In the genomic region with DNA sequence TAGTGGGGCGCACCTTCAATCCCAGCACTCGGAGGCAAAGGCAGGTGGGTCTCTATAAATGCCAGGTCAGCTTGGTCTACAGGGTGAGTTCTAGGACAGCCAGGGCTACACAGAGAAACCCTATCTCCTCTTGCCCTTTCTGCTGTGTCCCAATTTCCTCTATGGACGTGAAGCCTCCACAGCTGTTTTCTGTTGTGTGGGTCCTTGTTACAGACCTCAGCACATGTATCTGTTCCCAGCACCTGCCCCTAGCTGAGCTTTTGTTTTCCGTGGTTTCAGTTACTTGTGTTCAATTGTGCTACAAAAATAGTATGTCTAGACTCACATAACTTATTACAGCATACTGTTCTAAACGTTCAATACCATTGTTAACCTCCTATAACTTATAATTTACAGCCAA, we compare ENCODE assay signal across 16 mouse cellular contexts. TPM values are rescaled to one million over a fixed set of nuclear protein-coding genes. Genes with fewer than 3 reads are reported as not detected.
A peak's percentile ranks its signal among the peaks of the same experiment; 100 is the strongest.
DNase-seq lines count a peak whose midpoint lies in the region; TF ChIP-seq lines count a peak whose summit lies in the region.
"Had no signal": no experiment of that assay in that cellular context is flagged by ENCODE, and none has a peak within 500 bp of the region (broad histone marks: within the 10 kb centered on the region; RNA-seq: fewer than 3 reads in every experiment).

No protein-coding gene starts in this region.

- H3K4me3 ChIP-seq in myocyte = no peak overlapping the region

- H3K27me3 ChIP-seq in myocyte (ENCODE audit: control insufficient read depth, insufficient read depth, insufficient read length) = no peaks in the 10 kb centered on the region
- H3K27me3 ChIP-seq: CH12.LX, Patski had no signal

- no peaks in the 10 kb centered on the region for H3K79me2 ChIP-seq in myocyte (ENCODE audit: control insufficient read depth, insufficient read depth)

- H3K36me3 ChIP-seq in myocyte (ENCODE audit: control insufficient read depth, insufficient read depth) = peaks cover 16% of the 10 kb centered on the region
- H3K36me3 ChIP-seq: G1E had no signal

- H3ac ChIP-seq in myocyte (ENCODE audit: control insufficient read depth, insufficient read length) = no peak overlapping the region

- TF ChIP-seq POLR2A in myocyte (IDR thresholded peaks at IDR 0.05; ENCODE audit: insufficient read length, low read depth) = no peak

- DNase-seq in kidney, adult 11 months = no peak
- DNase-seq: adrenal gland, adult 2 months; adrenal gland, adult 8-10 months; adrenal gland, postnatal 10 days; adrenal gland, postnatal 14 days; adrenal gland, postnatal 25 days; adrenal gland, postnatal 36 days; B cell, adult 2 months; cerebellum, adult 11 months; cerebellum, adult 11-12 months; cerebellum, adult 18-20 months; cerebellum, adult 2 months had no signal

- no peak overlapping the region for H3K4me2 ChIP-seq in myocyte (ENCODE audit: low read depth)

TF ChIP-seq in myocyte, 11 proteins besides CTCF, POLR2A, EP300 and RAD21:
- TF ChIP-seq MYOG (IDR thresholded peaks at IDR 0.05; ENCODE audit: control insufficient read depth in 1 of 3, insufficient read depth in 1 of 3, insufficient read length in 2 of 3, low read depth in 2 of 3) (peak in 2 of 3 experiments; percentile 48 to 61), MYOD1 (IDR thresholded peaks at IDR 0.05; ENCODE audit: control insufficient read depth in 1 of 3, insufficient read length in 2 of 3, low read depth in 2 of 3) (peak in 2 of 3 experiments; percentile 64 to 67), E2F4 (IDR thresholded peaks at IDR 0.05; ENCODE audit: insufficient read depth) (no peak)

RNA-seq across cellular contexts. Expression of a gene that starts 21.4 kb away (rescaled TPM):
- 3.9 TPM for polyA plus RNA-seq in myocyte (2012; fragmentation: generic; extraction: Trizol)

RNA-seq across cellular contexts. Expression of a gene that starts 35.6 kb away (rescaled TPM):
- 6.1 TPM for polyA plus RNA-seq in myocyte (2012; fragmentation: generic; extraction: Trizol)
- polyA plus RNA-seq: G1E had no signal

RNA-seq across cellular contexts. Expression of a gene that starts 46.8 kb away (rescaled TPM):
- polyA plus RNA-seq in myocyte (2012; fragmentation: generic; extraction: Trizol) = 12.6 TPM

RNA-seq across cellular contexts. Expression of a gene that starts 46.9 kb away (rescaled TPM):
- 0.24 TPM for polyA plus RNA-seq in myocyte (2012; fragmentation: generic; extraction: Trizol)
